Comparison of ENCODE assay signal across 8 mouse cellular contexts in the genomic region with DNA sequence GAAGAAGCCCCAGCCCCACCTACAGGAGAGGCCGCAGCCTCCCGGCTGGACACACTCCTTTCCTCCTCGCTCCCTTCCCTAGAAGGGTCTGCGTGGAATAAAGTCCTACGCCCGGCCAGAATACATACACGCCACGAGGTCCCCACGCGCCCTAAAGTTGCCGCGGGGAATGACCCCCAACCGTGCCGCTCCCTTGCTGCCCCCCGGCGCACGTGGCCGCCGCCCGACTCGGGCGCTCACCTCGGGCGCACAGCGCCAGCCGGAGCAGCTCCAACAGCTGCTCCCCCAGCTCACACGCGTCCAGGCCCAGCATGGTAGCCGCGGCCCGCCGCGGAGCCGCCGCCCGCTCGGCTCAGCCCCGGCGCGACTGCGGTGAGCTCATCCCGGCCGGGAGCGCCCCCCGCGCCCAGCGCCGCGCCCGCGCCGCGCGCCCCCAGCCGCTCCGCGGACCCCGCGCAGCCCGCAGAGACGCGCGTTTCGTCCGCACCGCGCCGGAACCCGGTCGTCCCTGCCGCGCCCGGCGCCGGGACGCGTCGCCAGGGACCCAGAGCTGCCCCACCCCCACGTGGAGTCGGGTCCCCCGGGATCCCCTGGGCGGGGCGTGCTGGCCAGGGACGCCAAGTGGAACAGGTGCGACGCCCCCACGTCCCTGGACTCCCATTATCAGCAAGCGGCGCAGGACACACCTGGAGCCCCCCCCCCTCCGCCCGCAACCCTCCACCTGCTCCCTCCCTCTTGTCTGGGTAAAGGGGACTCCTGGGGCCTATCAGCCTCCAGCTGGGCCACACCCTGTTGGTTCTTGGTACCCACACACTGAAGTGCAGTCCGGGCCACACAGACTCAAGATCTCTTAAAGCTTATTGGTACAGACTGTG. TPM values are rescaled to one million over a fixed set of nuclear protein-coding genes. Genes with fewer than 3 reads are reported as not detected.
DNase-seq lines count a peak whose midpoint lies in the region; ATAC-seq and TF ChIP-seq lines count a peak whose summit lies in the region.

No protein-coding gene starts in this region.

- 0 out of 2 replicates have a peak overlapping the region, but pooled peaks have one; percentile 4 for H3K27ac ChIP-seq in kidney, postnatal 0 days
- H3K27ac ChIP-seq in forebrain, embryonic 11.5 days (ENCODE audit: low read depth, low read length): no peak overlapping the region
- no peak overlapping the region for H3K27ac ChIP-seq in limb, embryonic 13.5 days

- TF ChIP-seq CTCF in kidney, postnatal 0 days (IDR thresholded peaks at IDR 0.05; ENCODE audit: low read depth): no peak

- WGBS in kidney, postnatal 0 days: under 1% methylated on average over 91 of the region's 92 CpGs
- under 1% methylated on average over 82 of the region's 92 CpGs for WGBS in forebrain, embryonic 11.5 days
- WGBS in limb, embryonic 13.5 days: under 1% methylated on average over 88 of the region's 92 CpGs

- peaks cover 4% of the 10 kb centered on the region; the same call in 1 of the 2 replicates for H3K4me1 ChIP-seq in kidney, postnatal 0 days (replicated peaks; ENCODE audit: insufficient read depth, low read length)
- H3K4me1 ChIP-seq in forebrain, embryonic 11.5 days (replicated peaks; ENCODE audit: control insufficient read depth, insufficient read depth, low read length): peaks cover 17% of the 10 kb centered on the region
- H3K4me1 ChIP-seq in limb, embryonic 13.5 days: peaks cover 33% of the 10 kb centered on the region

- H3K9ac ChIP-seq in kidney, postnatal 0 days (ENCODE audit: low read depth, low read length): peak overlapping the region; percentile 65
- H3K9ac ChIP-seq in forebrain, embryonic 11.5 days (ENCODE audit: low read length): peak overlapping the region; percentile 54
- H3K9ac ChIP-seq in limb, embryonic 13.5 days: peak overlapping the region; percentile 68

- peak; percentile 42; the same call in 1 of the 2 replicates for ATAC-seq in kidney, postnatal 0 days (replicated peaks; ENCODE audit: low FRiP score, low read depth)
- peak; percentile 59; the same call in 1 of the 2 replicates for ATAC-seq in forebrain, embryonic 11.5 days (replicated peaks; ENCODE audit: low FRiP score)
- peak; percentile 21; the same call in 1 of the 2 replicates for ATAC-seq in limb, embryonic 13.5 days (ENCODE audit: low FRiP score, low read depth)
- ATAC-seq in activated CD4-positive, CD25-positive, alpha-beta regulatory T cell, adult 4 months: no peak

- no peak for DNase-seq in kidney, postnatal 0 days (ENCODE audit: low spot score)
- DNase-seq in kidney, postnatal 25 days: no peak
- DNase-seq in ZHBTc4 (ENCODE audit: low read depth, low spot score): peak; percentile 34
- DNase-seq in forebrain, embryonic 11.5 days (ENCODE audit: low spot score): peak; percentile 58
- peak; percentile 37 for DNase-seq in neural tube, embryonic 10.5 days (ENCODE audit: extremely low spot score, low spot score)
- DNase-seq in urinary bladder, postnatal 14 days (ENCODE audit: low spot score): no peak

- peak overlapping the region; percentile 45 for H3K4me3 ChIP-seq in kidney, postnatal 0 days (replicated peaks; ENCODE audit: low read depth, low read length)
- H3K4me3 ChIP-seq in forebrain, embryonic 11.5 days (ENCODE audit: low read depth, low read length): peak overlapping the region; percentile 53
- peak overlapping the region; percentile 60 for H3K4me3 ChIP-seq in limb, embryonic 13.5 days

- no peaks in the 10 kb centered on the region for H3K9me3 ChIP-seq in kidney, postnatal 0 days (replicated peaks; ENCODE audit: low read length)
- no peaks in the 10 kb centered on the region for H3K9me3 ChIP-seq in forebrain, embryonic 11.5 days (ENCODE audit: control insufficient read depth, low read length)
- no peaks in the 10 kb centered on the region for H3K9me3 ChIP-seq in limb, embryonic 13.5 days

- peaks cover 12% of the 10 kb centered on the region; the same call in 1 of the 2 replicates for H3K27me3 ChIP-seq in kidney, postnatal 0 days (ENCODE audit: insufficient read depth, low read length)
- H3K27me3 ChIP-seq in forebrain, embryonic 11.5 days (ENCODE audit: control insufficient read depth, insufficient read depth, low read length): peaks cover 44% of the 10 kb centered on the region
- peaks cover 74% of the 10 kb centered on the region for H3K27me3 ChIP-seq in limb, embryonic 13.5 days

- H3K36me3 ChIP-seq in kidney, postnatal 0 days (ENCODE audit: insufficient read depth, low read length): 0 out of 2 replicates have a peak, but pooled peaks cover 4% of the 10 kb centered on the region
- H3K36me3 ChIP-seq in forebrain, embryonic 11.5 days (ENCODE audit: control insufficient read depth, insufficient read depth, low read length): no peaks in the 10 kb centered on the region
- peaks cover 26% of the 10 kb centered on the region for H3K36me3 ChIP-seq in limb, embryonic 13.5 days

- H3K4me2 ChIP-seq in kidney, postnatal 0 days (ENCODE audit: low read length): peak overlapping the region; percentile 98
- peak overlapping the region; percentile 83 for H3K4me2 ChIP-seq in forebrain, embryonic 11.5 days (ENCODE audit: low read depth, low read length, severe bottlenecking)
- peak overlapping the region; percentile 96 for H3K4me2 ChIP-seq in limb, embryonic 13.5 days (replicated peaks)

RNA-seq across cellular contexts. Expression of gene Rgs11, which starts 1.7 kb away (rescaled TPM):
- polyA plus RNA-seq in kidney, postnatal 0 days (2015; fragmentation: Nextera tagmentation; extraction: Ambion mirVana): 9.1 and 11.1 TPM in 2 replicates
- polyA plus RNA-seq in forebrain, embryonic 11.5 days (2014; fragmentation: Nextera tagmentation; extraction: Ambion mirVana): 0.96 and 2.5 TPM in 2 replicates
- 7.0 and 7.8 TPM in 2 replicates for polyA plus RNA-seq in limb, embryonic 13.5 days (2015; fragmentation: Nextera tagmentation; extraction: Ambion mirVana)
- 1 to 10 TPM; 2.9 to 8.9 TPM for polyA plus RNA-seq in activated CD4-positive, CD25-positive, alpha-beta regulatory T cell, adult 4 months (2017; shearing (Covaris generic))

RNA-seq across cellular contexts. Expression of gene Pdia2, which starts 2.2 kb away (rescaled TPM):
- 1.9 and 2.0 TPM in 2 replicates for polyA plus RNA-seq in kidney, postnatal 0 days (2015; fragmentation: Nextera tagmentation; extraction: Ambion mirVana)
- polyA plus RNA-seq in forebrain, embryonic 11.5 days (2014; fragmentation: Nextera tagmentation; extraction: Ambion mirVana): 0.52 and 0.68 TPM in 2 replicates
- 0.25 and 0.91 TPM in 2 replicates for polyA plus RNA-seq in limb, embryonic 13.5 days (2015; fragmentation: Nextera tagmentation; extraction: Ambion mirVana)
- not detected for polyA plus RNA-seq in activated CD4-positive, CD25-positive, alpha-beta regulatory T cell, adult 4 months (2017; shearing (Covaris generic))

RNA-seq across cellular contexts. Expression of gene Arhgdig, which starts 6.5 kb away (rescaled TPM):
- polyA plus RNA-seq in kidney, postnatal 0 days (2015; fragmentation: Nextera tagmentation; extraction: Ambion mirVana): 16.8 and 22.4 TPM in 2 replicates
- polyA plus RNA-seq in forebrain, embryonic 11.5 days (2014; fragmentation: Nextera tagmentation; extraction: Ambion mirVana): 4.7 and 7.4 TPM in 2 replicates
- polyA plus RNA-seq in limb, embryonic 13.5 days (2015; fragmentation: Nextera tagmentation; extraction: Ambion mirVana): 7.1 and 8.1 TPM in 2 replicates
- polyA plus RNA-seq in activated CD4-positive, CD25-positive, alpha-beta regulatory T cell, adult 4 months (2017; shearing (Covaris generic)): not detected

RNA-seq across cellular contexts. Expression of gene Fam234a, which starts 43.0 kb away (rescaled TPM):
- polyA plus RNA-seq in kidney, postnatal 0 days (2015; fragmentation: Nextera tagmentation; extraction: Ambion mirVana): 81.6 and 85.6 TPM in 2 replicates
- 21.3 and 24.1 TPM in 2 replicates for polyA plus RNA-seq in forebrain, embryonic 11.5 days (2014; fragmentation: Nextera tagmentation; extraction: Ambion mirVana)
- 44.0 and 44.7 TPM in 2 replicates for polyA plus RNA-seq in limb, embryonic 13.5 days (2015; fragmentation: Nextera tagmentation; extraction: Ambion mirVana)
- 10 to 100 TPM; 20.9 to 21.3 TPM for polyA plus RNA-seq in activated CD4-positive, CD25-positive, alpha-beta regulatory T cell, adult 4 months (2017; shearing (Covaris generic))

RNA-seq across cellular contexts. Expression of gene Luc7l, which starts 51.6 kb away (rescaled TPM):
- 71.3 and 75.7 TPM in 2 replicates for polyA plus RNA-seq in kidney, postnatal 0 days (2015; fragmentation: Nextera tagmentation; extraction: Ambion mirVana)
- 134 and 151 TPM in 2 replicates for polyA plus RNA-seq in forebrain, embryonic 11.5 days (2014; fragmentation: Nextera tagmentation; extraction: Ambion mirVana)
- polyA plus RNA-seq in limb, embryonic 13.5 days (2015; fragmentation: Nextera tagmentation; extraction: Ambion mirVana): 127 and 129 TPM in 2 replicates
- polyA plus RNA-seq in activated CD4-positive, CD25-positive, alpha-beta regulatory T cell, adult 4 months (2017; shearing (Covaris generic)): 10 to 100 TPM; 47.9 to 51.0 TPM

Comparison
In these comparisons a context has a peak if more than half of its experiments do, and no peak if none do; other contexts are left out.
1. DNase-seq: peak in ZHBTc4 (single experiment), forebrain, embryonic 11.5 days (single experiment) and neural tube, embryonic 10.5 days (single experiment); none in kidney, postnatal 0 days (single experiment), kidney, postnatal 25 days (0 of 2) and urinary bladder, postnatal 14 days (single experiment).
2. Peak in every context shown above with its lines, with median percentiles within 50 percentile points of each other: H3K4me2 ChIP-seq, H3K4me3 ChIP-seq and H3K9ac ChIP-seq.